Mouse (Mus musculus) cerebellum, adult 11-12 months (tissue): ENCODE measurements around the gene Wrb.
A peak's percentile ranks its signal among the peaks of the same experiment; 100 is the strongest.

Experiments used
- DNase-seq: peaks from one replicate; pipeline ENCODE4 v3.0.0; 2022

The Wrb gene

DNA sequence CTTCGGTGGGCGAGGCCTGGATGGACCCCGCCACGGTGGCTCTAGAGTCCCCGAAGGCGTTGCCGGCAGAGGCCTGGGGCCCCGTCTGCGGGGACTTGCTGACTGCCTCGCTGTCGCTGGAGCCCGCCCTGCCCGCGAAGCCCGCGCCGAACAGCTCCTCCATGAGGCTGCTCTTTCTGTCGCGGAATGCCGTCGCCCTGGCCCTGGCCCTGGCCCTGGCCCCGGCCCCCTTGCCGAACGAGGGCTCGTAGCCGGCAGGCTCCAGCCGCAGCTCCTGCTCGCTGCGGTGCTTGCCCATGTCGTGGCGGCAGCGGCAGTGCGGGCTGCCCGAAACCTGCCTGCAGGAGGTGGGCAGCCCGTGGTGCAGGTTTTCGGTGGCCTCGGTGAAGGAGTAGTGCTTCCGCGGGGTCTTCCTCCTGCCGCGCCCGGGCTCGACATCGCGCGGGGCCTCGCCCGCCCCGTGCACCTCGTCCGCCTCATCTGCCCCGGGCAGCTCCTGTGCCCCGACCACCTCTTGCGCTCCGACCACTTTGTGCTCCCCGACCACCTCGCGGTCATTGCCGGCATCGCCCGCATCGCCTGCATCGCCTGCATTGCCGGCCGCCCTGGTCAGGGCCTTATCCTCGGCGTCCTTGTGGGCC, 14.0 kb downstream of the Wrb start:
- DNase-seq, result peak; percentile 61

DNA sequence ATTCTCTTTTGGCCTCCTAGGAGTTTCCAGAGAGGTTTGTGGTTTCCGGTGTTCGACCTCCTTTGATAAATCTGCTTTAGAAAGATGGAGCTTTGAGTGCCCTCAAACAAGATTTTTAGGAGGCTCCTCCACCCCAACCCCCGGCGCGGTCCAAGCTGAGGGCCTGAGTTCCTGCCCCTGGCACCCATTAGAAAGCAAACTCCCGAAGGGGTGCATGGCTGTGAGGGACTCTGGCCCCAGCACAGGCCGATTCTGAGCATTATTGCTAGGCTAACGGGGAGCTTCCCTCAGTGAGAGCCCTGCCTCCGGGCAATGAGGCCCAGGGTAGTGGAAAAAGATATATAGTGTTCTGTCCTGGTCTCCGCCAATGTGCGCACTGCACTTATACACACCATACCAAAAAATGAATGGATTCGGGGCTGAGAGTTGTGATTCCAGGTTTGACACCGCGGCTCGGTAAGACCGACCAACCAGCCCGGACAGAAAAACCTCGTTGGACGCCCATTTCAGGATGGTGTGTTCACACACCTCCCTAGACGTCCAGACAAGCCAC, 14.7 kb downstream of the Wrb start:
- peak; percentile 45 for DNase-seq

DNA sequence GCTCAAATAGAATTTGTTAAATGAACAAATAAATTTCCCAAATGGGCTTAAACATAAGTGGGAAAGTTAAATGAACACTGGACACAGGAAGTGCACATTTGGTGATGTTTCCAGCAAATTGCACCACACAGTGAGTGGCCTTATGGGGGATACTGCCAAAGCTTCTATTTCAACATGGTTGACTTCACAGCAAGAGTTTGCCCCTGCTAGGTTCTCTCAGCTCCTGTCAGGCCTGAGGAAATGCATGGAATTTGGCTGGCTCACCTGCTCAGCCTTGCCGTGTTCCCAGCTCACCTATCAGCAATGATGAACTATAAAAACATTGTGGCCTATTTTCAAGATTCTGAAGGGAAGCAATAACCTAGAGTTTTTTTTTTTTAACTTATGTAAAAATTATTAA, 15.7 kb downstream of the Wrb start:
- DNase-seq, result peak; percentile 63

DNA sequence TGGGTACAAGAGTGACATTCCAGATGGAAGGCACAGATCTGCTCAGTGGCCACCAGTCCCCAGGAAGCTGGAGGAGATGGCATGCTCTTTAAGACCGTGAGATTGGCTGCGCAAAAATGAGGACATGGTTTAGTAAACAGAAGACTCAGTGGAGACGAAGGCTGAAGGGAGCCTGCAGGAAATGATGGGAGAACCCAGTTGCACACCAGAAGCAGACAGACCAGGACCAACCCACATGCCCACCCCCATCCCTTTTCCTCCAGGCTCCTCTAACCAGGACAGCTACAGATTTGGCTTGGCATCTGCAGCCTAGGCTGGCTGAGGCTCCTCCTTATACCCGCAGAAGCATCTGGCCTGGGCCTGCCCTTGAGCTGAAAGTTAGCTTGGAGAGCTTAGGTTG, 16.1 kb downstream of the Wrb start:
- peak; percentile 59 for DNase-seq

DNA sequence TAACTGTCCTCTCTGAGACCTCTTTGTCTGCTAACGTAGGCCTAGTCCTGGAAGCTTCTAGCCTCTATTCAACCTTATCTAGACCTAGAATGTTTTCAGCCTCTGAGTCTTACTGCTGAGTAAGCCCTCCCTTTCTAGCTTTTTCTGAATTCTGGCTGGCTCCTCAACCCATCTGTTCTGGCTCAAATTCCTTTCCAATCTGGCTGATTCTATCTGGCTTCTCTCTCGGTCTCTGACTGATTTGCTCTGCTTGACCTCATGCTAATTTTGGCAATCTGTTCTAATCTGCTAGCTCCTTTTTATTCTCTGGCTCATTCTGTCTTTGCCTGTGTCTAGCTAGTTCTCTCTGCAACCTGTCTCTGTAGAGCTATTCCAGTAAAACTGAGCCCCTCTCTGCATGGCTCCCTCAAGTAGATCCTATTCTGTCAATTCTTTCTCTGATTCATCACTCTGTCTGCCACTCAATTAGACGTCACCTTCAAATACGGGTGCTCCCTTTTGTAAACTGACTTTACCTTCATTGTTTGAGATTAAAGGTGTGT, 20.6 kb downstream of the Wrb start:
- DNase-seq, result peak; percentile 76

DNA sequence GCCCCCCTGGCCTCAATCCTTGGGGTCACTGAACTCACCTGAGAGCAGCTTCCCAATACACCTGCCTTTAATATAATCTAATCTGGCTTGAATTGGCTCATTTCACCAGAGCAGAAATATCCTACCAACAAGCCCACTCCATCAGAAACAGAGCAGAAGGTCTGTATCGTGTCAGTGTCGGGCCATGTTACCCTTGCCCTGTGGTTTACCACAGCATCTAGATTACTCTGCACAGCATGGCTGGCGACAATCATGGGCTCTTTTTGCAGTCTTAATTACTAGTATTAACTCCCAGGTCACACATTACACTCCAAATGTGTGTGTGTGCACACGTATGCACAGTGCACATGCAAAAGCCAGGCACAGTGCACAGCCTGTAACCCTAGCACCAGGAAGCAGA, 23.6 kb downstream of the Wrb start:
- DNase-seq, result no peak

DNA sequence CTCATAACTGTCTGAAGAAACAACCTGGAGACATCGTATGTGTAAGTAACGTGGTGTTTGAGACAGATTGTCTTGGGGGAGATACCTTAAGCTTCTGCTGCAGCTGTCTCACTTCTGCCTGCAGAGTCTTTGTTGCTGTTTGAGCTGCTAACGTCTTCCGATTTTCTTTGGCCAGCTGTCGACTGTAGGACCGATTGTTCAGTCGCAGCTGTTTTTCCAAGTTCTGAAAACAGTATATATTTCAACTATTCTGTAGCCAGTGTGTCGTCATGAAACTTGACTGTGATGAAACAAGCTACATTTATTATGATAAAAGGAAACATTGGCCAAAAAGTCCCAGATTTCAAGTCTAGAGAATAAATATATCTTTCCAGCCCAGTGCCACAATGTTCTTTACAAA, 28.4 kb downstream of the Wrb start:
- DNase-seq, result no peak

DNA sequence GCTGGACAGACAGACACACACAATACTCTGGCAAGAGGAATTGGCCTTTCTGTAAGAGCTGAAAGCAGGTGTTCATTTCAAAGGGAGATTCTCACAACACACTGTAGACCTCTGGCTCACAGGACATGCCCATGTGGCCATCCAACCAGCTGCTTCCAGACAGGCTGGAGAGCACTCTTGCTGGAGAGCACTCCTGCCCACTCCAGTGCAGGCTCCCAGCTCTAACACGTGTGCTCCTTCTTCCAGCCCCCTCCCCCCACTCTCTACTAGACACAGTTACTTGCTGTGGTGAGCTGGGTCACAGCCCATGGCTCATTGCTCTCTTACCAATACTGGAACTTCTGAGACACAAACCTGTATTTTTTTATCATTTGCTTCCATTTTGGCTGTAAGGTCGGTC, 30.2 kb downstream of the Wrb start:
- DNase-seq, result no peak

DNA sequence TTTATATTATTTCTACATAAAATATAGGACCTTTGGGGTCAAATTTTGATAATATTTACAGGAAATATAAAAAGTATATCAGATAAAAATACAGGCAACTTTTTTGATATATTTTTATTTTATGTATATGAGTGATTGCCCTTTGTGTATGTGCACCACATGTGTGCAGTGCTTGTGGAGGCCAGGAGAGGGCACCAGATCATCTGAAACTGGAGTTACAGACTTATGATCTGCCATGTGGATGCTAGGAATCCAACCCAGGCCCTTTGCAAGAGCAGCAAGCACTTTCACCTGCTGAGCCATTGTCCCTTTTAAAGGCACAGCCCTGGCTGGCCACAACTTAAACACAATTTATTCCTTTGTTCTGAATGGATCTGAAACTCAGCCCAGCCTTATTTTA, 33.9 kb downstream of the Wrb start:
- DNase-seq, result no peak

DNA sequence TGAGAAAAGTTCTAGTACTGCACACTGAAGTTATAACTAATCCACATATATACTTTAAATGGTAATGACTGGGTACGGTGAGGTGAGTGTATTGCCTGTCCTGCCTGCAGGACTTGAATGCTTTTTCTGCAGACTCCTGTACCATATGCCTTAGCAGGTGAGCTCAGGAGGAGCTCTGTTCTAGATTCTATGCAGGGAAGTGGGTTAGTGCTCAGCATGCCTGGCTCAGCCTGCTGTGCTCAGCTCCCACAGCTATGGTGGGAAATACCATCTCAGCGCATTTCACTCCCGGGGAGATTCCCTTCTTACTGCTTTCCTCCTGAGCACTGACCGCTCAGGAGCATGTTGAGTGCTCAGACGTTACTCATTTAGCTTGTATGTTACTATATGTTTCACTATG, 42.4 kb downstream of the Wrb start:
- DNase-seq, result no peak

DNA sequence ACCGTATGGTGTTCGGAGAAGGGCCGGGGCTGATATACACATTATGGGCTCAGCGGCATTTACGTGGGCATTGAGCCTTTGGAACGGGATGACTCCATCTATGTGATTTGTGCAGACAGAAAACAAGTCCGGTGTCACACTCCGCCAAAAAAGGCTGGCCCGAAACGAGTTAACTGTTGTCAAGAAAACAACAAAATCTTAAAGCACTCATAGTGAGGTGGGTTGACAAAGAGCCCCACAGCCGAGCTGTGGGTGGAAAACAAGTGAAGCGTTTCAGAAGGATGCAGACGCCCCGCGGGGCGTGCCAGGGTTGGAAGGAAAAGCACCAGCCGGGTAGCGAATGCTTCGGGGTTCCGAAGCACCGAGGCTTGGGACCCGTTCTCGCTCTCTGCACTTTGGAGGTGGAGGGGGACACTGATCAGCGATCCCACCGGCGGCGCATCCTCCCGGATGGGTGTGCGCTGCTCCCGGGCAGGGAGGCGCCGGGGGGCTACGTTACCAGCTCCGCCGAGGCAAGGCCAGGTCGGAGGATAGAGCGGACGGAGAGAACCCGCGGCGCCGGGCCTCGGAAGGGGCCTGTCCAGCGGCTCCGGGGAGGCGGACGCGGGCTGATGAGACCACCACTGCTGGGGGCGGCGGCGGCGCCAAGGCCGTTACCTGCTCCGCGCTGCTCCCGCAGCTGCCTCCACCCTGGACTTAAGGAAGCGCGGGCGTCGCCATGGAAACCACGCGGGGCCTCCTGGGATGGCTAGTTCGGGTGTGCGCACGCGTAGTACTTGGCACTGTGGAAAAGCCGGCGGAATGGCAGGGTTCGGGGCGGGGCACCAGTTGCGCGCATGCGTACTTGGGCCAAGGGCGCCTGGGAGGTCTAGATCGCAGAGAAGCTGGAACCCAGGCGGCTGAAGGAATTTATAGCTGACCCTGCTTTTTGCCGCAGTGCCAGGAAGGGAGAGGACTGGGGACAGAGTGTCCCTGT, 46.6 kb downstream of the Wrb start, which contains the start of gene Lca5l:
Lca5l (minus strand) TSS at position 741 of the 976 bp plus-strand sequence.
- peak; percentile 99 for DNase-seq

DNA sequence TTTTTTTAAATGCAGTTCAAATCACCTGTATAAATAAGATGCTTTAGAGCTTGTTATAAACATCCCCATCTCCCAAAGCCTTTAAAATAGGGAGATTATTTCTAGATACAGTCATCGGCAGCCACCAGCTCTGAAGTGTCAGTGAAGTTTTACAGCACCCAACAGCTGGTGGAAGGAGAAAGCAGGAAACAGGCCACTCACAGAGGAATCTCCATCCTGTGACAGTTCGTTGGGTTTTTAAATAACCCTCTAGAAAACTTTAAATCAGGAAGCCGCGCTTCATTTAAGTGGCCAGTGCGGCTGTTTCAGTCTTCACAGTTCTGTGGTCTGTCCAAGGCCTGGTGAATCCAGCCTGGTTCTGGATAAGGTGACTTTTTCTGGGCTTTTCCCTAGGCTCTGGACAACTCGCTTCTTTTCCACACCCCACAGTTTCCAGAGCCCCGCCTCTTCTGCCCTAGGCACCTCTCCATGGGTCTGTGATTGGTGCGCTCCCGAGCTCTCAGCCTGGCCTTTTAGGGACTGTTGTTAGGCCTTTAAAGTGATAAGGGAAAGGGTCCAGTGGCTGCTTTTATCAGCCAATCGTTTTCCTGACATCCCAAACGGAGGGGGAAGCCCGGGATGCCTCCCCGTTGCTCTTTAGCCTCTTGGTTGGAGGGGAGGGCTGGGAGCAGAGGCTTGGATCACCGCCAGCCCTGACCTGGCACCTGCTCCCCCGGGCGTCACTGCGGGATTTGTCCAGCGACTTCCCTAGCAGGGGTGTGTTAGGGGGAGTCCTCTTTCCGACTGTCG, 54.9 kb downstream of the Wrb start, which contains the start of gene Sh3bgr:
Sh3bgr (plus strand) TSS at position 538 of the 789 bp plus-strand sequence.
- peak; percentile 63 for DNase-seq

DNA sequence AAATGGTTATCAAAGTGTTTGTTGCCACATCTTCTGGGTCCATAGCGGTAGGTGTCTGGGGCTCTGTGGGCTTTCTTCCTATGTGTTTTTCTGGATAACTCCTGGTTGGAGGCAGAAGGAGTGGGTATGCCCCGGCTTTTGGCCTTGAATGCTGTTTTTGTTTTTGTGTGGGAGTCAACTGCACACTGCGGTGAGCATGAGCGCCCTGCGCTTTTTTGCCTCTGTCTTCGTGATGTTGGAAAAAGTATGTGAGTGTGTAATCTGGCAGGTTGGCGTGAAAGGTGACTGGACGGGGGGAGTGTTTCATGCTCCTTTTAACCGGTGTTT, 55.5 kb downstream of the Wrb start:
- no peak for DNase-seq

DNA sequence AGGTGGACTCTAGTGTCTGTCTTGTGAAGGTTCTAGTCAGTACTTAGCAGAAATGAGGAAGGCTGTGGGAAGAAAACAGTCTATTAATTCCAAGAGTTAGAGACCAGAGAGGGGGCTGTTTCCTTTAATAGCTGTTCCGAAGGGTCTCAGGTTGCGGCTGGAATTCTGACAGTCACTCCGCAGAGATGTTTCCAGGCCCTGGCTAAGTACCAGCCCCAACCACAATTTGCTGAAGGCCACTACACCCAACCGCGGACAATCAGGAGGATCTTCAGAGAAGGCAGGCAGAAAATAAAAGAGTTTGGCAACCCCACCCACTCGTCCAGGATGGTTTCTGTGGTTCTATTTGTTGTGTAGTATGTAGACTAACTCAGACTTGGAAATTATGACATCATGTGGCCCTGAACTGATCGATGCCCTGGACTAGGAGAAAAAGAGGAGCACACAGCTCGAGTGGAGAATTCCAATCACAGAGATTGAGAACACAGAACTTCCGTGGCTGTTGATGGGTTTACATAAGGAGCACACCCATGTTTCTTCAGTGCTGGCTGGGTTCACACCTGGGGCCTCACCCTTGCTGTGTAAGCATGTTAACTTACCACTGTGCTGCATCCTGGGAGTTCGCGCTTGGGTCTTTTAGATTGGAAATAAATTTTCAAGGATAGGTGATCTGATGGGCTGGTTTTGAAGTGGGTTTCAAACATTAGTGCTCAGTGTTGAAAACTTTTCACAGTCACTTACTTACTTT, 56.5 kb downstream of the Wrb start:
- DNase-seq, result no peak
